Mouse (Mus musculus): ENCODE results near the gene Fkbp15.

- TF ChIP-seq CTCF (IDR thresholded peaks at IDR 0.05) (no peak), EP300 (IDR thresholded peaks at IDR 0.05) (peak; percentile 28; the same call in 1 of the 2 replicates)
Observed at GRCm38 (mm10) chr4:62318294-62318693, 42.1 kb downstream of the Fkbp15 start.

Measured in lung, postnatal 0 days (tissue).